Mouse (Mus musculus) mature B cell (primary cell): ENCODE data around the gene P3h3.
"Not testable (repeated sequence)": the region's sequence is repeated elsewhere in the genome, so short reads cannot be mapped to it uniquely, and the experiment has no call there.

Experiments used
- in situ Hi-C: fragments of 300-500 bp; cut with MboI; formaldehyde crosslinking; loops from 2 replicates; pipeline ENCODE4 v1.14.3; 2019

Gene P3h3

DNA sequence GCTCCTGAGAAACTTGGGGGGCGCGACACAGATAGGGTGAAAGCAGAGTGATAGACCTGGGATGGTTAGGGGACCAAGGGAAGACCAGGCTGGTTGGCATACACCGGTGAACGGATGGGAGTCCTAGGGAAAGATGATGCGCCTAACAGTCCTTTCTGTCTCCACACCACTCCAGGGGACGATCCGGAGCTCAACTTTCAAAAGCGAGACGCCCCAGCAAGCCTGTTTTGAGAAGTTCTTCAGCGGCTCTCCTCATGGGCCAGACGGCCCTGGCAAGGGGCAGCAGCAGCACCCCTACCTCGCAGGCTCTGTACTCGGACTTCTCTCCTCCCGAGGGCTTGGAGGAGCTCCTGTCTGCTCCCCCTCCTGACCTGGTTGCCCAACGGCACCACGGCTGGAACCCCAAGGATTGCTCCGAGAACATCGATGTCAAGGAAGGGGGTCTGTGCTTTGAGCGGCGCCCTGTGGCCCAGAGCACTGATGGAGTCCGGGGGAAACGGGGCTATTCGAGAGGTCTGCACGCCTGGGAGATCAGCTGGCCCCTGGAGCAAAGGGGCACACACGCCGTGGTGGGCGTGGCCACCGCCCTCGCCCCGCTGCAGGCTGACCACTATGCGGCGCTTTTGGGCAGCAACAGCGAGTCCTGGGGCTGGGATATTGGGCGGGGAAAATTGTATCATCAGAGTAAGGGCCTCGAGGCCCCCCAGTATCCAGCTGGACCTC lies 48.3 kb downstream of the P3h3 start:
- in situ Hi-C loops, result no loop called here

DNA sequence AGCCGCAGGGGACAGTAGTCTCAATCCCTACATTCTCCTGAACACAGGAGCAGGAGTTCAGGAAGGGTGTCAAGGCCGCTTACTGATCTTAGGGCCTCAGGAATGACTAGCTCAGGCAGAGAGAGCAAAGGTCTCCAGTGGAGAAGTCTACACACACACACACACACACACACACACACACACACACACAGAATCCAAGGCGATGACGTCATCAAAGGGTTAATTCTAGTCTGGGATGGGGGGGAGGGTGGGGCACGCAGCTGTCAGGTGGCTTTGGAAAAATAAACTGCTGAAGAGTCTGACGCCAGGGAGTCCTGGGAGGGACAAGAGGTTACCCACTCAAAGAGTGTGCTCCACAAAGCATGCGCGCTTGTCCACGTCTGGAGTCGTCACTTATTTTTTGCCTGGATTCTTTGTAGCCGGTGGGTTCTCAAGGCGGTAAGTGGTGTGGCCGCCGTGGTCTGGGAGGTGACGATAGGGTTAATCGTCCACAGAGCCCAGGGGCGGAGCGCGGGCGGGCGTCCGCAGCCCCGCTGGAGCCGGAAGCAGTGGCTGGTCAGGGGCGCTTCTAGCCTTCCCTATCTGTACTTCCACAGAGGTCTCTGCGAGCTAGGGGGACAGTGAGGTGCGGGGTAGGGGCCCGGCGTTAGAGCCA lies 49.1 kb downstream of the P3h3 start, which contains the start of gene Spsb2:
TSS of gene Spsb2 (plus strand) at position 304 of the 655 bp plus-strand sequence.
- in situ Hi-C loops, result no loop called here

DNA sequence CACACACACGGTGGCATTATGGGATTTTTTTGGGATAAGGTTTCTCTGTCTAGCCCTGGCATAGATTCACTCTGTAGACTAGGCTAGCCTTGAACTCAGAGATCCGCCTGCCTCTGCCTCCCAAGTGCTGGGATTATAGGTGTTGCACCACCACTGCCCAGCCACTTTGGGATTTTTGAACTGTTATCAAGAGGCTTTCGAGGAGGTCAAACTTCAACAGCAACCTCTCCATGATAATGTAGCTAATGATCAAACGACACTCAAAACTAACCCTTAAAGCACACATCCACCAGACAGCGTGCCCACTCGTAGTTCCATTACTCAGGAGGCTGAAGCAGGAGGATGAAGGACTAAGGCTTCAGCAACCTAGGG lies 49.6 kb downstream of the P3h3 start:
- in situ Hi-C loops, result no loop called here

DNA sequence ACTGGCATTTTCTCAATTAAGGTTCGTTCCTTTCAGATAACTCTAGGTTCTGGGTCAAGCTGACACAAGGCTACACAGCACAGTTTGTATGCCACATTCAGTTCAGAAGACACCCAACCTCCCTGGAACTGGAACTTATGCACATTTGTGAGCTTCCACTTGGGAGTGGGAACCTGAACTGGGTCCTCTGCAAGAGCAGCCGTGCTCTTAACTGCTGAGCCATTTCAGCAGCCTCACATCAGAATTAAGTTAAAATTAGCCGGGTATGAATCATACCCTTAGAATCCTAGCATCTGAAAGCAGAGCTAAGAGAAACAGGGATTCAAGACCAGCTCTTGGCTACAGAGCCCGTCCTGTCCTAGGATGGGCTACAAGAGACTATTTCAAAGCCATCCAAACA lies 50.2 kb downstream of the P3h3 start:
- in situ Hi-C loops, result no loop called here

DNA sequence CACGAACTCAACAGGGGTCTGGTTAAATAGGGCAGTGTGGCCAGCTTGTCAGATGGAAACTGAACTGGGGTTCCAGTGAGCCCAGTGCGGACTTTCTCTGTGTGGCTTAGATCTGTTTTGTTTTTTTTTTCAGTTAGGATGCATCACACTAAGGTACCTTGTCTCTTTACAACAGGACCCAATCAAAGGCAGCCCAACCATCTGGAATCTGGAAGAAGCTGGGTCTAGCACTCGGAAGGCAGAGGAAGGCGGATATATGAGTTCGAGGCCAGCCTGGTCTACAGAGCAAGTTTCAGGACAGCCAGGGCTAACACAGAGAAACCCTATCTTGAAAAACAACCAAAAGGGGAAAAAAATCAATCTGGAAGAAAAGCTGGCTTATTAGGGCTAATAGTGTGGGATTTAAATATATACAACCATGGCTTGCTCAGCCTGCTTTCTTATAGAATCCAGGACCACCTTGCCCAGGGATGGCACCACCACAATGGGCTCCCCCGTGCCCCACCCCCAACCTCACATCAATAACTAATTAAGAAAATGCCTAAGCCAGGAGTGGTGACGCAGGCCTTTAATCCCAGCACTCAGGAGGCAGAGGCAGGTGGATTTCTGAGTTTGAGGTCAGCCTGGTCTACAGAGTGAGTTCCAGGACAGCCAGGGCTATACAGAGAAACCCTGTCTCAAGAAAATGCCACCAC lies 51.0 kb downstream of the P3h3 start:
- in situ Hi-C loops, result no loop called here

DNA sequence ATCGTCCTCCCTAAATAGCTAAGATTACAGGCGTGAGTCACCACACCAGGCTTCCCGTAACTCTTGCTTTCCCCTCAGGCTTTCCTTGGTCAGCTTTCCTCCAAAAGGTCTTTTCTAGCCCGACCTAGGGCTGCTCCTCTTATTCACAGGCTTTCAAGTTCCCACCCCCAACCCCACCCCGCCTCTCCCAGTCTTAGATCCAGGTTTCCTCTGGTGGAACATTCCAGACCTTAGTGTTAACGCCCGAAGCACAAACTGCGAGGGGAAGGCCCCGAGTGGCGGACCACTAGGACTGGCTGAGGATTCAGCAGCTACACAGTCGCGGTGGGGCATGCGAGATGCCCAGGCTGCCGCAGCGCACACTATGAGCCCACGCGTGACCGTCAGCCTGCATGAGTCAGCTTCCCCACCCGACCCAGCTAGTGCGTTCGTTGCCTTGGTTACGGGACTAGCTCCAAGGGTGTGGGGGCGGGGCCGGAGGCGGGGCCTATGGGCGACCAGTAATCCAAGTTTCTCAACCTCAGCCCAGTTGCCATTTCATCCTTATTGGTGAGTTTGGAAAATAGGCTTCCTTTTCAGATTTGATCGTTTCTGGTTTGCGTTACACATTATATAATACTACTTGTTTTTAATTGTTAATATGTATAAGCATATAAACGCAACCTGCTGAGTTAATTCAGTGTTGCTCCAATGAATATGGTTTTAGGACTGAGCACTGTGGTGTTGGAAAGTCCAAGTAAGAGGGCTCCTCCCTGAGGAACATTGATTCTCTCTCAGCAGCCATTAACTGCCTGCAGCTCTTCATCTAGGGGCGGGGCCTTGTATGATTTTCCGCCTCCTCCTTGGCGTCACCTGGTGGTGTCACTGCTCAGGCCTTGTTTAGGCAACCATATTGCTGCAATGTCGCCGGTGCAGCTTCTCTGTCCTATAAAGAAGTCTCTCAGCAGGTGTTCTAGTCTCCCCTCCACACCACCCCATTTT lies 51.9 kb downstream of the P3h3 start:
- in situ Hi-C loops, result no loop called here

DNA sequence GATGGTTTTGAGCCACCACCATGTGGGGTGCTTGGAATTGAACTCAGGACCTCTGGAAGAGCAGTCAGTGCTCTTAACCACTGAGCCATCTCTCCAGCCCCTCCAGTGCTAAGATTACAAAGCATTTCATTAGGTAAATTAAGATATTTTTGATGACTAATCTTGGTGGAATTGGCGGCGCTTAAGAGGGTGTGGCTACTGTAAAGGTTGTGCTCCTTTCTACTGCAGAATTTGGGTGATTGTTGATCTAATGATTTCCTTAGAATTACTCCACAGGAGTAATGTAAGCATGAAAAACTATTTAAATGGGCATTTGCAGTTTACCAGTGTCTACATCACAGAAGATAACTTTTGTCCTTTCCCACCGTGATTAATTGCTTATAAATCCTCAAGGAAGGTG lies 53.2 kb downstream of the P3h3 start:
- in situ Hi-C loops, result no loop called here

DNA sequence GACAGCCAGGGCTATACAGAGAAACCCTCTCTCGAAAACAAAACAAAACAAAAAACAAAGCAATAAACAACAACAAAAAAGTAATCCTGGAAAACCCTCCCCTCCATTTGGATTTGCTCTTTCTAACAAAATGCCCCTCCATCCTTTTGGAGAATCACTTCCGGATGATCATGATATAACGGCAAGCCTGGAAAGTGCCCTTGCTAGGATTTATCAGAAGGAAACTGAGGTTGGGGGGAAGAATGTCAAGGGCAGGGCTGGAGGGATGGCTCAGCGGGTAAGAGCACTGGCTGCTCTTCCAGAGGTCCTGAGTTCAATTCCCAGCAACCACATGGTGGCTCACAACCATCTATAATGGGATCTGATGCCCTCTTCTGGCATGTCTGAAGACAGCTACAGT lies 53.9 kb downstream of the P3h3 start:
- in situ Hi-C loops, result not testable (repeated sequence)

DNA sequence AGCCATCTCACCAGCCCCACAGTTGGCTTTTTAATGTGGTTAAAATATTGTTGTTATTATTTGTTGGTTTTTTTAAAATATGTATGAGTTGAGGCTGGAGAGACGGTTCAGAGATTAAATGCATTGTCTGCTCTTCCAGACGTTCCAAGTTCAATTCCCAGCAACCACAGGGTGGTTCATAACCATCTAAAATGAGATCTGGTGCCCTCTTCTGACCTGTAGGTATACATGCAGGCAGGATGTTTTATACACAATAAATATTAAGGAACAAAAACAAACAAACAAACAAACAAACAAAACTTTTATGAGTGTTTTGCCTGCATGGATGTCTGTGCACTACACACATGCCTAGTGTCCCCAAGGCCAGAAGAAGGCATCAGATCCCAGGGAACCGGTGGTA lies 54.5 kb downstream of the P3h3 start:
- in situ Hi-C loops, result no loop called here

DNA sequence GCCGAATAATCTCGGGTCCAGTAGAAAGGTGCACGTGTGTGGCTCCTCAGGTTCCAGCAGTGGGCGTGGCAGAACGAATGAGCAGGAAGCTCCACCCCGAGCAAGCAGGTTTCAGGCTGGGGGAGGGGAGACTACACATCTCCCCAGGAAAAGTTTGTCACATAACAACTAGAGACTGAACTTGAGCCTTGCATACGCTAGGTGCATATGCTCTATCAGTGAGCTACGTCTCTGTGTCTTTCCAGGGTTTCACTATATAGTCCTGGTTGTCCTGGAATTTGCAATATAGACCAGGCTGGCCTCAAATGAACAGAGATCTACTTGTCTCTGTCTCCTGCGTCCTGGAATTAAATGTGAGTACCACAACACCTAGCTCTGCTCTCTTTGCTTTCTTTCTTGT lies 55.2 kb downstream of the P3h3 start:
- in situ Hi-C loops, result not testable (repeated sequence)

DNA sequence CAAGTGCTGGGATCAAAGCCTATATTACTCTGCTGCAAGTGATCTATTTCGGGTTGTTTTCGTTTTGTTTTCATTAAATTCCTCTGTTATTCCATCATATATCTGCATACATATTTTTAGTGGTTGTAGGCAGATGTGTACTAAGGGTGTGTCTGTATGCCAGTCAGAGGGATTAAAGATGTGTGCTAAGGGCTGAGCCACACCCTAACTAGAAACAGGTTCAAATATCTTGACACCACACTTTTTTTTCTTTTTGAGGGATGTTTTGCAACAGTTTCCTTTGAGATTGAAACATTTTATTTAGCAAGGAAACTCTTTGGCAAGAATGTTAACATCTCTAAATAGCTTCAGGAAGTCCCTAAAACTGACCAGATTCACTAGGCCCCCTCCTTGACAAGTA lies 61.4 kb downstream of the P3h3 start:
- in situ Hi-C loops, result no loop called here

DNA sequence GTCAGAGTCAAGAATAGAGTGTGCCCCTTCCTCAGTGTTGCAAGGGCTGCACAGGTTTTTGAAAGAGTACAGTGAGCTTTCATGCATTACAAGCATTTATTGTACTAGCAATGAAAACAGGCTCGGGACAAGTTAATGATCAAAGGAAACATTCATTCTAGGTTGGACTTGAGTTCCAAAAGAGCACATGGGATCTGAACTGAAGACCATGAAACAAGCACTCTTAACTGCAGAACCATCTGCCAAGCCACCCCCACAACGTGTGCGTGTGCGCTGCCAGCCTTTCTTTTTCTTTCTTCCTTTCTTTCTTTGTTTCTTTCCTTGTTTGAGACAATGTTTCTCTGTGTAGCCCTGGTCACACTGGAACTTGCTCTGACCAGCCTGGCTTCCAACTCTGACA lies 61.8 kb downstream of the P3h3 start:
- in situ Hi-C loops, result no loop called here

DNA sequence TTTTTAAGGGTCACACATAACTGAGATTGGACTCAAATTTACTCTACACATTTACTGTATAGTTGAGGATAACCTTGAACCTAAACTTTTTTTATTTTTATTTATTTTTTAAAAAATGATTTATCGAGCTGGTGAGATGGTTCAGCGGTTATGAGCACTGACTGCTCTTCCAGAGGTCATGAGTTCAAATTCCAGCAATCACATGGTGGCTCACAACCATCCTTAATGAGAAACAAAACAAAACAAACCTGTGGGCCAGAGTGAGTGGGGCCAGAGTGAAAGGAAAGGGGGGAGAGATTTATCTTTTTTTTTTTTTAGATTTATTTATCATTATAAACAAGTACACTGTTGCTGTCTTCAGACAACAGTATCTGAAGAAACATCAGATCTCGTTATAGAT lies 65.6 kb downstream of the P3h3 start:
- in situ Hi-C loops, result no loop called here
